ENCODE assay signal across 10 mouse cellular contexts in the genomic region with DNA sequence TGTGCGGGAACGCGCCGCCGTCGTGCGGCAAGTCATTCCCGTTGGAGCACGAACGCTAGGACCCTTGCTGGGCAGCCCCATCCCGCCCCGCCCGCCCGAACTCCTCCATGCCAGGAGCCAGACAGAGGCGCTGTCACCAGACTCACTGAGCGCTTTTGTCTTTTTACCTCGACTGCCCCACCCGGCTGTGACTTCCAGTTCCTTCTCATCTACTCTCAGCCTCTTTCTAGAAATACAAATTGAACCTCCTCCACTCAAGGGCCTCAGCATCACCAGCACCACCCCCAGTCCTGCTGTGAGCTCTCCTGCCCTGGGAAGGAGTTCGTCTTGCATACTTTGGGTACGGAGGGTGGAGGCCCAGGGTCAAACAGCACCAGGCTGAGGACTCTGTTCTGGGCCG. TPM values are rescaled to one million over a fixed set of nuclear protein-coding genes. Genes with fewer than 3 reads are reported as not detected.
DNase-seq lines count a peak whose midpoint lies in the region; ATAC-seq and TF ChIP-seq lines count a peak whose summit lies in the region.
"Had no signal": no experiment of that assay in that cellular context is flagged by ENCODE, and none has a peak within 500 bp of the region (broad histone marks: within the 10 kb centered on the region; RNA-seq: fewer than 3 reads in every experiment).

No protein-coding gene starts in this region.

- peak overlapping the region; percentile 54 for H3K4me2 ChIP-seq in lung, embryonic 14.5 days
- peak overlapping the region; percentile 43 for H3K4me2 ChIP-seq in forebrain, embryonic 12.5 days
- H3K4me2 ChIP-seq in limb, embryonic 13.5 days (replicated peaks), result peak overlapping the region; percentile 57
- peak overlapping the region; percentile 52 for H3K4me2 ChIP-seq in neural tube, embryonic 15.5 days

- no peak for ATAC-seq in lung, embryonic 14.5 days (ENCODE audit: insufficient read depth)
- ATAC-seq in forebrain, embryonic 12.5 days (ENCODE audit: low FRiP score), result no peak
- ATAC-seq in limb, embryonic 13.5 days (ENCODE audit: low FRiP score, low read depth), result no peak
- ATAC-seq in neural tube, embryonic 15.5 days (ENCODE audit: low FRiP score), result no peak
- ATAC-seq: inflammation-experienced regulatory T-cells, adult 6 months had no signal

- H3K4me1 ChIP-seq in lung, embryonic 14.5 days (ENCODE audit: insufficient read depth), result peaks cover 15% of the 10 kb centered on the region
- H3K4me1 ChIP-seq in forebrain, embryonic 12.5 days, result peaks cover 46% of the 10 kb centered on the region
- peaks cover 32% of the 10 kb centered on the region for H3K4me1 ChIP-seq in limb, embryonic 13.5 days
- H3K4me1 ChIP-seq in neural tube, embryonic 15.5 days, result peaks cover 51% of the 10 kb centered on the region

- no peak overlapping the region for H3K9ac ChIP-seq in lung, embryonic 14.5 days
- H3K9ac ChIP-seq in forebrain, embryonic 12.5 days, result peak overlapping the region; percentile 21; the same call in 1 of the 2 replicates
- peak overlapping the region; percentile 25 for H3K9ac ChIP-seq in limb, embryonic 13.5 days
- H3K9ac ChIP-seq in neural tube, embryonic 15.5 days (replicated peaks), result 0 out of 2 replicates have a peak overlapping the region, but pooled peaks have one; percentile 14

- no peak for DNase-seq in lung, embryonic 14.5 days
- DNase-seq in lung, postnatal 14 days, result no peak
- DNase-seq in left cerebral cortex, adult 9 months (ENCODE audit: low spot score in 2 of 2), result no peak
- no peak for DNase-seq in right cerebral cortex, postnatal 14 days
- DNase-seq in layer of hippocampus, adult 2 months (ENCODE audit: low spot score in 2 of 2), result no peak

- H3K27ac ChIP-seq in lung, embryonic 14.5 days (ENCODE audit: low read depth), result no peak overlapping the region
- no peak overlapping the region for H3K27ac ChIP-seq in forebrain, embryonic 12.5 days
- H3K27ac ChIP-seq in limb, embryonic 13.5 days, result no peak overlapping the region
- peak overlapping the region; percentile 14; the same call in 1 of the 2 replicates for H3K27ac ChIP-seq in neural tube, embryonic 15.5 days (replicated peaks)
- no peak overlapping the region for H3K27ac ChIP-seq in layer of hippocampus, adult 2 months

- TF ChIP-seq CTCF in lung, embryonic 14.5 days (IDR thresholded peaks at IDR 0.05; ENCODE audit: low read depth), result no peak
- no peak for TF ChIP-seq CTCF in layer of hippocampus, adult 2 months (conservative IDR thresholded peaks at IDR 0.05)

- no peaks in the 10 kb centered on the region for H3K36me3 ChIP-seq in lung, embryonic 14.5 days (ENCODE audit: insufficient read depth)
- no peaks in the 10 kb centered on the region for H3K36me3 ChIP-seq in forebrain, embryonic 12.5 days (replicated peaks)
- no peaks in the 10 kb centered on the region for H3K36me3 ChIP-seq in limb, embryonic 13.5 days
- no peaks in the 10 kb centered on the region for H3K36me3 ChIP-seq in neural tube, embryonic 15.5 days

- 4% methylated on average over 21 of the region's 21 CpGs for WGBS in lung, embryonic 14.5 days
- WGBS in forebrain, embryonic 12.5 days, result 4% methylated on average over 17 of the region's 21 CpGs
- WGBS in limb, embryonic 13.5 days, result 5% methylated on average over 21 of the region's 21 CpGs
- 4% methylated on average over 21 of the region's 21 CpGs for WGBS in neural tube, embryonic 15.5 days

- peak overlapping the region; percentile 21 for H3K4me3 ChIP-seq in lung, embryonic 14.5 days (ENCODE audit: low read depth, low read length)
- peak overlapping the region; percentile 26 for H3K4me3 ChIP-seq in forebrain, embryonic 12.5 days (replicated peaks)
- H3K4me3 ChIP-seq in limb, embryonic 13.5 days, result peak overlapping the region; percentile 30
- H3K4me3 ChIP-seq in neural tube, embryonic 15.5 days (replicated peaks), result peak overlapping the region; percentile 13
- no peak overlapping the region for H3K4me3 ChIP-seq in layer of hippocampus, adult 2 months

- H3K9me3 ChIP-seq in lung, embryonic 14.5 days (ENCODE audit: low read depth, low read length), result no peaks in the 10 kb centered on the region
- H3K9me3 ChIP-seq in forebrain, embryonic 12.5 days, result no peaks in the 10 kb centered on the region
- H3K9me3 ChIP-seq in limb, embryonic 13.5 days, result no peaks in the 10 kb centered on the region
- H3K9me3 ChIP-seq in neural tube, embryonic 15.5 days (replicated peaks), result no peaks in the 10 kb centered on the region

- peaks cover 19% of the 10 kb centered on the region for H3K27me3 ChIP-seq in lung, embryonic 14.5 days (ENCODE audit: insufficient read depth, low read length)
- peaks cover 51% of the 10 kb centered on the region for H3K27me3 ChIP-seq in forebrain, embryonic 12.5 days
- peaks cover 57% of the 10 kb centered on the region for H3K27me3 ChIP-seq in limb, embryonic 13.5 days
- H3K27me3 ChIP-seq in neural tube, embryonic 15.5 days (replicated peaks), result no peaks in the 10 kb centered on the region; the same call in 1 of the 2 replicates

RNA-seq across cellular contexts. Expression of a gene that starts 2.4 kb away (rescaled TPM):
- 153 and 157 TPM in 2 replicates for polyA plus RNA-seq in lung, embryonic 14.5 days (2014; fragmentation: Nextera tagmentation; extraction: Ambion mirVana)
- 230 and 251 TPM in 2 replicates for polyA plus RNA-seq in forebrain, embryonic 12.5 days (2016; fragmentation: Nextera tagmentation; extraction: Ambion mirVana)
- 114 and 121 TPM in 2 replicates for polyA plus RNA-seq in limb, embryonic 13.5 days (2015; fragmentation: Nextera tagmentation; extraction: Ambion mirVana)
- 59.4 and 84.9 TPM in 2 replicates for polyA plus RNA-seq in neural tube, embryonic 15.5 days (2015; fragmentation: Nextera tagmentation; extraction: Ambion mirVana)
- 1 to 10 TPM; 5.0 to 5.2 TPM for total RNA-seq in layer of hippocampus, adult 2 months (2021)

RNA-seq across cellular contexts. Expression of a gene that starts 16.3 kb away (rescaled TPM):
- polyA plus RNA-seq in lung, embryonic 14.5 days (2014; fragmentation: Nextera tagmentation; extraction: Ambion mirVana), result 0.54 and 0.83 TPM in 2 replicates
- 14.7 and 18.2 TPM in 2 replicates for polyA plus RNA-seq in forebrain, embryonic 12.5 days (2016; fragmentation: Nextera tagmentation; extraction: Ambion mirVana)
- 1.7 and 1.8 TPM in 2 replicates for polyA plus RNA-seq in limb, embryonic 13.5 days (2015; fragmentation: Nextera tagmentation; extraction: Ambion mirVana)
- 59.3 and 68.9 TPM in 2 replicates for polyA plus RNA-seq in neural tube, embryonic 15.5 days (2015; fragmentation: Nextera tagmentation; extraction: Ambion mirVana)
- total RNA-seq in layer of hippocampus, adult 2 months (2021), result 10 to 100 TPM; 33.9 to 37.3 TPM

RNA-seq across cellular contexts. Expression of a gene that starts 48.1 kb away (rescaled TPM):
- polyA plus RNA-seq in lung, embryonic 14.5 days (2014; fragmentation: Nextera tagmentation; extraction: Ambion mirVana), result 52.5 and 63.5 TPM in 2 replicates
- polyA plus RNA-seq in forebrain, embryonic 12.5 days (2016; fragmentation: Nextera tagmentation; extraction: Ambion mirVana), result 135 and 138 TPM in 2 replicates
- 54.0 and 58.7 TPM in 2 replicates for polyA plus RNA-seq in limb, embryonic 13.5 days (2015; fragmentation: Nextera tagmentation; extraction: Ambion mirVana)
- 80.2 and 91.5 TPM in 2 replicates for polyA plus RNA-seq in neural tube, embryonic 15.5 days (2015; fragmentation: Nextera tagmentation; extraction: Ambion mirVana)
- 100 to 1,000 TPM; 118 to 123 TPM for total RNA-seq in layer of hippocampus, adult 2 months (2021)

RNA-seq across cellular contexts. Expression of a gene that starts 51.4 kb away (rescaled TPM):
- polyA plus RNA-seq in lung, embryonic 14.5 days (2014; fragmentation: Nextera tagmentation; extraction: Ambion mirVana), result not detected in 2 replicates
- polyA plus RNA-seq in forebrain, embryonic 12.5 days (2016; fragmentation: Nextera tagmentation; extraction: Ambion mirVana), result not detected in 2 replicates
- not detected in 2 replicates for polyA plus RNA-seq in limb, embryonic 13.5 days (2015; fragmentation: Nextera tagmentation; extraction: Ambion mirVana)
- not detected in 2 replicates for polyA plus RNA-seq in neural tube, embryonic 15.5 days (2015; fragmentation: Nextera tagmentation; extraction: Ambion mirVana)
- total RNA-seq in layer of hippocampus, adult 2 months (2021), result 1 to 10 TPM; 3.9 to 7.1 TPM
- total RNA-seq: neutrophil, adult 5-6 weeks had no signal
- polyA plus RNA-seq: inflammation-experienced regulatory T-cells, adult 6 months had no signal

RNA-seq across cellular contexts. Expression of a gene that starts 52.7 kb away (rescaled TPM):
- polyA plus RNA-seq in lung, embryonic 14.5 days (2014; fragmentation: Nextera tagmentation; extraction: Ambion mirVana), result not detected in 2 replicates
- not detected in 2 replicates for polyA plus RNA-seq in forebrain, embryonic 12.5 days (2016; fragmentation: Nextera tagmentation; extraction: Ambion mirVana)
- not detected in 2 replicates for polyA plus RNA-seq in limb, embryonic 13.5 days (2015; fragmentation: Nextera tagmentation; extraction: Ambion mirVana)
- polyA plus RNA-seq in neural tube, embryonic 15.5 days (2015; fragmentation: Nextera tagmentation; extraction: Ambion mirVana), result 0.64 and 0.72 TPM in 2 replicates
- total RNA-seq in layer of hippocampus, adult 2 months (2021), result under 1 TPM in 1 of 2 experiments, not detected in 1; 0.26 TPM
- total RNA-seq: neutrophil, adult 5-6 weeks had no signal
- polyA plus RNA-seq: inflammation-experienced regulatory T-cells, adult 6 months had no signal
